Mouse (Mus musculus): ENCODE results near the gene Parg. TPM values are rescaled to one million over a fixed set of nuclear protein-coding genes. Genes with fewer than 3 reads are reported as not detected.

Gene Parg
- polyA plus RNA-seq, 1 experiment from 2014 or later = 37.2 TPM

- WGBS = 87% methylated on average over 5 of the region's 5 CpGs
- no peaks in the 10 kb centered on the region for H3K36me3 ChIP-seq (ENCODE audit: control insufficient read depth, insufficient read depth, low read length)
- peaks cover 62% of the 10 kb centered on the region for H3K4me1 ChIP-seq (replicated peaks; ENCODE audit: control insufficient read depth, insufficient read depth, low read length)
- peak overlapping the region; percentile 91 for H3K4me2 ChIP-seq
- H3K4me3 ChIP-seq (ENCODE audit: low read depth, low read length) = 0 out of 2 replicates have a peak overlapping the region, but pooled peaks have one; percentile 76
- ATAC-seq (replicated peaks; ENCODE audit: low FRiP score) = no peak
- H3K9me3 ChIP-seq (ENCODE audit: control insufficient read depth, low read length) = no peaks in the 10 kb centered on the region
- H3K9ac ChIP-seq (ENCODE audit: low read depth, low read length) = no peak overlapping the region; the same call in 1 of the 2 replicates
- no peaks in the 10 kb centered on the region for H3K27me3 ChIP-seq (replicated peaks; ENCODE audit: control insufficient read depth, insufficient read depth, low read length)
- no peak overlapping the region for H3K27ac ChIP-seq (ENCODE audit: low read depth, low read length)
- DNase-seq (ENCODE audit: low spot score) = no peak
Measured at GRCm38 (mm10) chr14:32162231-32162630, 39.5 kb upstream of the Parg start.

GRCm38 (mm10) chr14:32163203-32163888 is 38.4 kb upstream of the Parg start:
- WGBS = 84% methylated on average over 11 of the region's 11 CpGs
- no peak for DNase-seq (ENCODE audit: low spot score)
- no peak overlapping the region; the same call in 1 of the 2 replicates for H3K27ac ChIP-seq (ENCODE audit: low read depth, low read length)
- H3K9ac ChIP-seq (ENCODE audit: low read depth, low read length) = no peak overlapping the region
- H3K36me3 ChIP-seq (ENCODE audit: control insufficient read depth, insufficient read depth, low read length) = no peaks in the 10 kb centered on the region
- H3K27me3 ChIP-seq (replicated peaks; ENCODE audit: control insufficient read depth, insufficient read depth, low read length) = no peaks in the 10 kb centered on the region
- H3K9me3 ChIP-seq (ENCODE audit: control insufficient read depth, low read length) = no peaks in the 10 kb centered on the region
- no peak overlapping the region for H3K4me3 ChIP-seq (ENCODE audit: low read depth, low read length)
- peaks cover 72% of the 10 kb centered on the region for H3K4me1 ChIP-seq (replicated peaks; ENCODE audit: control insufficient read depth, insufficient read depth, low read length)
- ATAC-seq (replicated peaks; ENCODE audit: low FRiP score) = no peak
- peak overlapping the region; percentile 91 for H3K4me2 ChIP-seq

- H3K4me2 ChIP-seq = peak overlapping the region; percentile 91
- no peaks in the 10 kb centered on the region for H3K36me3 ChIP-seq (ENCODE audit: control insufficient read depth, insufficient read depth, low read length)
- peaks cover 77% of the 10 kb centered on the region for H3K4me1 ChIP-seq (replicated peaks; ENCODE audit: control insufficient read depth, insufficient read depth, low read length)
- H3K9me3 ChIP-seq (ENCODE audit: control insufficient read depth, low read length) = no peaks in the 10 kb centered on the region
- H3K4me3 ChIP-seq (ENCODE audit: low read depth, low read length) = peak overlapping the region; percentile 52
- DNase-seq (ENCODE audit: low spot score) (no peak), ATAC-seq (replicated peaks; ENCODE audit: low FRiP score) (no peak)
- no peak overlapping the region for H3K9ac ChIP-seq (ENCODE audit: low read depth, low read length)
- H3K27ac ChIP-seq (ENCODE audit: low read depth, low read length) = peak overlapping the region; percentile 95
- H3K27me3 ChIP-seq (replicated peaks; ENCODE audit: control insufficient read depth, insufficient read depth, low read length) = no peaks in the 10 kb centered on the region
- 45% methylated on average over 8 of the region's 8 CpGs for WGBS
Measured at GRCm38 (mm10) chr14:32164173-32165051, 37.3 kb upstream of the Parg start.

GRCm38 (mm10) chr14:32165278-32166061 is 36.3 kb upstream of the Parg start:
- peak; percentile 80 for DNase-seq (ENCODE audit: low spot score)
- H3K4me2 ChIP-seq = peak overlapping the region; percentile 91
- H3K4me3 ChIP-seq (ENCODE audit: low read depth, low read length) = peak overlapping the region; percentile 52
- peak overlapping the region; percentile 95 for H3K27ac ChIP-seq (ENCODE audit: low read depth, low read length)
- WGBS = under 1% methylated on average over 42 of the region's 42 CpGs
- no peaks in the 10 kb centered on the region for H3K36me3 ChIP-seq (ENCODE audit: control insufficient read depth, insufficient read depth, low read length)
- peak overlapping the region; percentile 62 for H3K9ac ChIP-seq (ENCODE audit: low read depth, low read length)
- H3K27me3 ChIP-seq (replicated peaks; ENCODE audit: control insufficient read depth, insufficient read depth, low read length) = no peaks in the 10 kb centered on the region
- H3K4me1 ChIP-seq (replicated peaks; ENCODE audit: control insufficient read depth, insufficient read depth, low read length) = peaks cover 82% of the 10 kb centered on the region
- peak; percentile 73 for ATAC-seq (replicated peaks; ENCODE audit: low FRiP score)
- no peaks in the 10 kb centered on the region for H3K9me3 ChIP-seq (ENCODE audit: control insufficient read depth, low read length)

- 44% methylated on average over 2 of the region's 2 CpGs for WGBS
- peaks cover 4% of the 10 kb centered on the region; the same call in 1 of the 2 replicates for H3K36me3 ChIP-seq (ENCODE audit: control insufficient read depth, insufficient read depth, low read length)
- H3K4me3 ChIP-seq (ENCODE audit: low read depth, low read length) = peak overlapping the region; percentile 52
- H3K4me1 ChIP-seq (replicated peaks; ENCODE audit: control insufficient read depth, insufficient read depth, low read length) = peaks cover 76% of the 10 kb centered on the region
- ATAC-seq (replicated peaks; ENCODE audit: low FRiP score) (no peak), DNase-seq (ENCODE audit: low spot score) (no peak)
- no peaks in the 10 kb centered on the region for H3K9me3 ChIP-seq (ENCODE audit: control insufficient read depth, low read length)
- no peaks in the 10 kb centered on the region for H3K27me3 ChIP-seq (replicated peaks; ENCODE audit: control insufficient read depth, insufficient read depth, low read length)
- H3K27ac ChIP-seq (ENCODE audit: low read depth, low read length) = peak overlapping the region; percentile 95
- peak overlapping the region; percentile 62 for H3K9ac ChIP-seq (ENCODE audit: low read depth, low read length)
- H3K4me2 ChIP-seq = peak overlapping the region; percentile 91
Measured at GRCm38 (mm10) chr14:32166062-32166441, 35.7 kb upstream of the Parg start.

- H3K36me3 ChIP-seq (ENCODE audit: control insufficient read depth, insufficient read depth, low read length) = peaks cover 6% of the 10 kb centered on the region; the same call in 1 of the 2 replicates
- H3K9ac ChIP-seq (ENCODE audit: low read depth, low read length) = peak overlapping the region; percentile 49
- H3K4me1 ChIP-seq (replicated peaks; ENCODE audit: control insufficient read depth, insufficient read depth, low read length) = peaks cover 68% of the 10 kb centered on the region
- H3K27me3 ChIP-seq (replicated peaks; ENCODE audit: control insufficient read depth, insufficient read depth, low read length) = no peaks in the 10 kb centered on the region
- DNase-seq (ENCODE audit: low spot score) (no peak), ATAC-seq (replicated peaks; ENCODE audit: low FRiP score) (no peak)
- peak overlapping the region; percentile 52 for H3K4me3 ChIP-seq (ENCODE audit: low read depth, low read length)
- no peaks in the 10 kb centered on the region for H3K9me3 ChIP-seq (ENCODE audit: control insufficient read depth, low read length)
- H3K27ac ChIP-seq (ENCODE audit: low read depth, low read length) = peak overlapping the region; percentile 95
- H3K4me2 ChIP-seq = peak overlapping the region; percentile 91
- 37% methylated on average over 1 of the region's 1 CpGs for WGBS
Measured at GRCm38 (mm10) chr14:32166840-32167239, 34.9 kb upstream of the Parg start.

- ATAC-seq (replicated peaks; ENCODE audit: low FRiP score) = peak; percentile 34; the same call in 1 of the 2 replicates
- peak overlapping the region; percentile 91 for H3K4me2 ChIP-seq
- peaks cover 63% of the 10 kb centered on the region for H3K4me1 ChIP-seq (replicated peaks; ENCODE audit: control insufficient read depth, insufficient read depth, low read length)
- peak overlapping the region; percentile 49; the same call in 1 of the 2 replicates for H3K9ac ChIP-seq (ENCODE audit: low read depth, low read length)
- WGBS = 45% methylated on average over 5 of the region's 5 CpGs
- no peaks in the 10 kb centered on the region for H3K27me3 ChIP-seq (replicated peaks; ENCODE audit: control insufficient read depth, insufficient read depth, low read length)
- H3K9me3 ChIP-seq (ENCODE audit: control insufficient read depth, low read length) = no peaks in the 10 kb centered on the region
- no peak for DNase-seq (ENCODE audit: low spot score)
- peak overlapping the region; percentile 95 for H3K27ac ChIP-seq (ENCODE audit: low read depth, low read length)
- peaks cover 9% of the 10 kb centered on the region; the same call in 1 of the 2 replicates for H3K36me3 ChIP-seq (ENCODE audit: control insufficient read depth, insufficient read depth, low read length)
- H3K4me3 ChIP-seq (ENCODE audit: low read depth, low read length) = peak overlapping the region; percentile 52
Measured at GRCm38 (mm10) chr14:32167326-32167725, 34.4 kb upstream of the Parg start.

GRCm38 (mm10) chr14:32168653-32169231 is 33.0 kb upstream of the Parg start:
- WGBS = 40% methylated on average over 3 of the region's 3 CpGs
- peak overlapping the region; percentile 95 for H3K27ac ChIP-seq (ENCODE audit: low read depth, low read length)
- ATAC-seq (replicated peaks; ENCODE audit: low FRiP score) (peak; percentile 86), DNase-seq (ENCODE audit: low spot score) (no peak)
- peaks cover 50% of the 10 kb centered on the region for H3K4me1 ChIP-seq (replicated peaks; ENCODE audit: control insufficient read depth, insufficient read depth, low read length)
- H3K9me3 ChIP-seq (ENCODE audit: control insufficient read depth, low read length) = no peaks in the 10 kb centered on the region
- peak overlapping the region; percentile 91 for H3K4me2 ChIP-seq
- H3K4me3 ChIP-seq (ENCODE audit: low read depth, low read length) = peak overlapping the region; percentile 52
- H3K27me3 ChIP-seq (replicated peaks; ENCODE audit: control insufficient read depth, insufficient read depth, low read length) = no peaks in the 10 kb centered on the region
- 0 out of 2 replicates have a peak overlapping the region, but pooled peaks have one; percentile 25 for H3K9ac ChIP-seq (ENCODE audit: low read depth, low read length)
- peaks cover 15% of the 10 kb centered on the region for H3K36me3 ChIP-seq (ENCODE audit: control insufficient read depth, insufficient read depth, low read length)
